Mouse (Mus musculus) testis, adult 2 months (tissue): ENCODE data around the gene Slc37a2.

ENCODE experiments used
- CTCF ChIP-seq: fragments of 200-500 bp; IDR thresholded peaks from 2 replicates; pipeline ENCODE4 v1.5.1; 2012; ENCODE audit warnings: low read depth, mild to moderate bottlenecking, inconsistent platforms, low read length, moderate library complexity; ENCODE audit not compliant: control insufficient read depth, insufficient read depth, insufficient replicate concordance
- POLR2A ChIP-seq: fragments of 200-500 bp; IDR thresholded peaks from 2 replicates; pipeline ENCODE4 v1.6.1; 2012; ENCODE audit warnings: low read depth, mild to moderate bottlenecking, inconsistent platforms, low read length, moderate library complexity; ENCODE audit not compliant: control insufficient read depth

GRCm38 (mm10) chr9:37301720-37302119 is 46.2 kb upstream of the Slc37a2 start:
- TF ChIP-seq CTCF: no peak
- TF ChIP-seq POLR2A: no peak
